Mouse (Mus musculus) adrenal gland, postnatal 36 days (tissue): ENCODE data around the gene Gls2. TPM values are rescaled to one million over a fixed set of nuclear protein-coding genes. Genes with fewer than 3 reads are reported as not detected.
A peak's percentile ranks its signal among the peaks of the same experiment; 100 is the strongest.
"Not testable (repeated sequence)": the region's sequence is repeated elsewhere in the genome, so short reads cannot be mapped to it uniquely, and the experiment has no call there.

Experiments used
- DNase-seq, 2 experiments: peaks; one replicate each; pipeline ENCODE4 v3.0.0; 2021; ENCODE audit warnings: mixed read lengths in 1 of 2
- total RNA-seq, 2 experiments: library from RNA; stranded (reverse); gene quantifications; 2 replicates each; pipeline ENCODE4 v1.2.3; 2021

Gls2 gene
- total RNA-seq, 2 experiments from 2014 or later, result 1.2 to 2.4 TPM

- no peak for DNase-seq
These were observed 549 bp downstream of the Gls2 start for GRCm38 (mm10) chr10:128194551-128195461.

GRCm38 (mm10) chr10:128201856-128202255, 7.6 kb downstream of the Gls2 start:
- peak in 1 of 2 experiments; percentile 16 for DNase-seq

GRCm38 (mm10) chr10:128204941-128205340, 10.7 kb downstream of the Gls2 start:
- DNase-seq, result no peak

GRCm38 (mm10) chr10:128208326-128208725, 14.1 kb downstream of the Gls2 start:
- DNase-seq, result no peak

GRCm38 (mm10) chr10:128209311-128210009, 15.2 kb downstream of the Gls2 start:
- DNase-seq, result no peak

- no peak for DNase-seq
These were observed 15.9 kb downstream of the Gls2 start for GRCm38 (mm10) chr10:128210131-128210530.

GRCm38 (mm10) chr10:128210954-128211353, 16.7 kb downstream of the Gls2 start:
- peak; percentile 35 to 47 for DNase-seq

GRCm38 (mm10) chr10:128211390-128212108, 17.3 kb downstream of the Gls2 start, which contains the start of gene Spryd4:
TSS of gene Spryd4 (minus strand) at chr10:128211807.
- peak; percentile 94 to 96 for DNase-seq

- no peak for DNase-seq
These were observed 17.9 kb downstream of the Gls2 start for GRCm38 (mm10) chr10:128212148-128212547.

- peak; percentile 43 to 71 for DNase-seq
These were observed 18.6 kb downstream of the Gls2 start for GRCm38 (mm10) chr10:128212871-128213323.

- DNase-seq, result not testable (repeated sequence)
These were observed 19.9 kb downstream of the Gls2 start for GRCm38 (mm10) chr10:128214112-128214511.

GRCm38 (mm10) chr10:128214981-128215380, 20.7 kb downstream of the Gls2 start:
- no peak for DNase-seq

- DNase-seq, result no peak
These were observed 24.3 kb downstream of the Gls2 start for GRCm38 (mm10) chr10:128218387-128219117.

- peak; percentile 14 to 35 for DNase-seq
These were observed 27.5 kb downstream of the Gls2 start for GRCm38 (mm10) chr10:128221533-128222286.

GRCm38 (mm10) chr10:128225064-128225463, 30.8 kb downstream of the Gls2 start:
- DNase-seq, result no peak

GRCm38 (mm10) chr10:128225538-128225937, 31.3 kb downstream of the Gls2 start, which contains the start of gene Mip:
TSS of gene Mip (plus strand) at chr10:128225838.
- DNase-seq, result no peak

- DNase-seq, result no peak
These were observed 33.3 kb downstream of the Gls2 start for GRCm38 (mm10) chr10:128227592-128227991.

GRCm38 (mm10) chr10:128228009-128228408, 33.8 kb downstream of the Gls2 start:
- no peak for DNase-seq

- DNase-seq, result no peak
These were observed 36.3 kb downstream of the Gls2 start for GRCm38 (mm10) chr10:128230582-128230981.

GRCm38 (mm10) chr10:128231146-128231545, 36.9 kb downstream of the Gls2 start:
- DNase-seq, result no peak
